Mouse (Mus musculus) kidney, embryonic 15.5 days (tissue): Measurements from ENCODE around the gene Mapk13. TPM values are rescaled to one million over a fixed set of nuclear protein-coding genes. Genes with fewer than 3 reads are reported as not detected.
"Not testable (repeated sequence)": the region's sequence is repeated elsewhere in the genome, so short reads cannot be mapped to it uniquely, and the experiment has no call there.

ENCODE experiments used
- ATAC-seq: fragments of 200-750 bp; cut with Nextera tagmentation; replicated peaks from 2 replicates; pipeline ENCODE4 v1.8.0; 2017; ENCODE audit warnings: moderate TSS enrichment; ENCODE audit not compliant: low FRiP score
- H3K27ac ChIP-seq: fragments of 300-500 bp; sonication (generic); 2 replicates; pipeline ENCODE4 v1.5.1; 2015; ENCODE audit warnings: mild to moderate bottlenecking, inconsistent platforms
- H3K27me3 ChIP-seq: fragments of 300-500 bp; sonication (generic); 2 replicates; pipeline ENCODE4 v1.6.1; 2015; ENCODE audit warnings: inconsistent platforms
- H3K36me3 ChIP-seq: fragments of 300-500 bp; sonication (generic); 2 replicates; pipeline ENCODE4 v1.6.1; 2015; ENCODE audit warnings: inconsistent platforms
- H3K4me1 ChIP-seq: fragments of 300-500 bp; sonication (generic); 2 replicates; pipeline ENCODE4 v1.6.1; 2015; ENCODE audit warnings: inconsistent platforms
- H3K4me2 ChIP-seq: fragments of 300-500 bp; sonication (generic); 2 replicates; pipeline ENCODE4 v1.6.1; 2015; ENCODE audit warnings: moderate library complexity, mild to moderate bottlenecking, inconsistent platforms
- H3K4me3 ChIP-seq: fragments of 300-500 bp; sonication (generic); replicated peaks from 2 replicates; pipeline ENCODE4 v1.5.1; 2015; ENCODE audit warnings: mild to moderate bottlenecking, inconsistent platforms
- H3K9ac ChIP-seq: fragments of 300-500 bp; sonication (generic); 2 replicates; pipeline ENCODE4 v1.6.1; 2015; ENCODE audit warnings: mild to moderate bottlenecking, inconsistent platforms
- H3K9me3 ChIP-seq: fragments of 300-500 bp; sonication (generic); replicated peaks from 2 replicates; pipeline ENCODE4 v1.6.1; 2016; ENCODE audit warnings: inconsistent platforms
- WGBS: fragments of 180-500 bp; shearing (Covaris S2); methylation state at CpG from one replicate; pipeline ENCODE4 v1.1.7; 2015; ENCODE audit warnings: mixed read lengths; 5-methylcytosine and 5-hydroxymethylcytosine counted together
- polyA plus RNA-seq: library from polyadenylated mRNA; unstranded; fragments of >200 nt; fragmentation: Nextera tagmentation; extraction: Ambion mirVana; gene quantifications from 2 replicates; pipeline ENCODE4 v1.2.1, GENCODE M21; 2015

Gene Mapk13
- polyA plus RNA-seq, 1 experiment from 2014 or later: 46.4 TPM

DNA sequence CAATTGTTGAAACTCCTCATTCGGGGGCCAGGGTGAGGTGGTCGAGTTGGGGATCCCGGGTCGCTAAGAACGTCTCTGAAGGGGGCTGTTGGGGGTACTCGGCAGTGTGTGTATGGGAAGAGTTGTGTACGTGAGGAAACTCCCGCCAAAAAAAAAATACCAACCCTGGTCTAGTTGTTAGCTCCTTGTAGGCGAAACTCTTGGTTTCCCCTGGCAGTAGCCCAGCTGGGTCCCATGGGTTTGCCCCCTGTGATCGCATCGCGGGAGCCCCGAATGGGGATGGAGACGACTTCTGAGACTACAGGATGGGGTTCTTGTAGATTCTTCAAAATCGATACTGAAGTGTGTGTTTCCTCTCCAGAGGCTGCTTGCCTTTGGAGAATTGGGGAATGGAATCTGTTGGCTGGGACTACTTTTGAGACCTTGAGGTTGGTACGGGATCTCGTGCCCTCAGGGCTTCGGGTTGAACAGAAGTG, 32.9 kb downstream of the Mapk13 start:
- peak overlapping the region; percentile 33 for H3K27ac ChIP-seq
- no peak; the same call in 1 of the 2 replicates for ATAC-seq
- peaks cover 23% of the 10 kb centered on the region for H3K36me3 ChIP-seq
- peak overlapping the region; percentile 82 for H3K4me3 ChIP-seq
- peak overlapping the region; percentile 78 for H3K4me2 ChIP-seq
- WGBS: 1% methylated on average over 18 of the region's 18 CpGs
- H3K27me3 ChIP-seq: no peaks in the 10 kb centered on the region
- peaks cover 34% of the 10 kb centered on the region for H3K4me1 ChIP-seq
- H3K9me3 ChIP-seq: no peaks in the 10 kb centered on the region
- peak overlapping the region; percentile 64 for H3K9ac ChIP-seq

DNA sequence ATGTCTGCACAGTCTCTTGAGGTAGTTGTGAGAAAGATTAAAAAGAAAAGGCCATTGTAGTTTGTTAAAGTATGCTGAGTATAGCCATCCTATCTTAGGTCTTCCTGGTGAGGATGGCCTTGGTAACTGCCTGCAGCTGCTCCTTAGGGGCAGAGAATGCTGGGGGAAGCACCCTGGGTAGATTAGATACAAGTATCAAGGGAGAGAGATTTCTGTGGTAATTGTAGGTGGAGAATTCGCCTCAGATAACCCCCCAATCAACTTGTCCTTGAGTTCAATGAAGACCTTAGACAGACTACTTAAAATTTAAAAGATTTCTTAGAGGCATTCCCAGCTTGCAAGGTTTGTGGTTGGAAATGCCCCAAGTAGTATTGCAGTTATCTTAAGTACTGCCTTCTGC, 34.2 kb downstream of the Mapk13 start:
- WGBS: 90% methylated on average over 1 of the region's 1 CpGs
- Histone ChIP-seq H3K9ac (no peak overlapping the region), H3K27me3 (no peaks in the 10 kb centered on the region), H3K4me2 (no peak overlapping the region), H3K4me3 (no peak overlapping the region), H3K36me3 (peaks cover 35% of the 10 kb centered on the region), H3K4me1 (peaks cover 34% of the 10 kb centered on the region), H3K9me3 (no peaks in the 10 kb centered on the region), H3K27ac (no peak overlapping the region)
- no peak for ATAC-seq

DNA sequence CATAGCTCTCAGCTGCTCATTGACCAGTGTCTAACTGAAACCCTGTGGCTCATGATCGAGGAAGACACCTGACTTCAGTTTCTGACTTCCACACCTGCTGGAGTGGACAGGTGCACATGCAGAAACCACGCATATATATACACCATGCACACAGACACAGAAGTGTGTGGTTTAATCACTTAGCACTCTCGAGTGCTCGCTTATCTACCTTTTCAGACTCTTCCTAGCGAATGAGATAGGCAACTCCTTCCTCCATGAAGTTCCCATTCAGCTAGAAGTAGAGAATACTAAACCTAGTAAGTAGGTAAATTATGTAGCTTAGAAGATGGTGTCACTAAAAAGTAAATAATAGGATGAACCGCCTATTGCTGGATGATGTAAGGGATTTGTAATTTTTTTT, 35.9 kb downstream of the Mapk13 start:
- H3K4me2 ChIP-seq: no peak overlapping the region
- 93% methylated on average over 6 of the region's 6 CpGs for WGBS
- no peak overlapping the region for H3K4me3 ChIP-seq
- H3K36me3 ChIP-seq: peaks cover 51% of the 10 kb centered on the region
- H3K27ac ChIP-seq: no peak overlapping the region
- ATAC-seq: no peak
- no peaks in the 10 kb centered on the region for H3K9me3 ChIP-seq
- H3K9ac ChIP-seq: no peak overlapping the region
- peaks cover 20% of the 10 kb centered on the region for H3K4me1 ChIP-seq
- H3K27me3 ChIP-seq: no peaks in the 10 kb centered on the region

DNA sequence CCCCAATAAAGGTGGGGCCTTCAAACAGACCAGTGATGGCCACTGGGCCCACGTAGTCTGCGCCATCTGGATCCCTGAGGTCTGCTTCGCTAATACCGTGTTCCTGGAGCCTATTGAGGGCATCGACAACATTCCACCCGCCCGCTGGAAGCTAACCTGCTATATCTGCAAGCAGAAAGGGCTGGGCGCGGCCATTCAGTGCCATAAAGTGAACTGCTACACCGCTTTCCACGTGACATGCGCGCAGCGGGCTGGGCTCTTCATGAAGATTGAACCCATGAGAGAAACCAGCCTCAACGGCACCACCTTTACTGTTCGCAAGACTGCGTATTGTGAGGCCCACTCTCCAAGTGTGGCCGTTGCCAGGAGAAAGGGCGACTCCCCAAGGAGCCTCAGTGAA, 37.7 kb downstream of the Mapk13 start:
- 96% methylated on average over 19 of the region's 19 CpGs for WGBS
- no peak for ATAC-seq
- Histone ChIP-seq H3K9ac (no peak overlapping the region), H3K27ac (no peak overlapping the region), H3K27me3 (no peaks in the 10 kb centered on the region), H3K9me3 (no peaks in the 10 kb centered on the region), H3K4me1 (peaks cover 14% of the 10 kb centered on the region), H3K4me3 (no peak overlapping the region), H3K36me3 (peaks cover 68% of the 10 kb centered on the region), H3K4me2 (no peak overlapping the region)

DNA sequence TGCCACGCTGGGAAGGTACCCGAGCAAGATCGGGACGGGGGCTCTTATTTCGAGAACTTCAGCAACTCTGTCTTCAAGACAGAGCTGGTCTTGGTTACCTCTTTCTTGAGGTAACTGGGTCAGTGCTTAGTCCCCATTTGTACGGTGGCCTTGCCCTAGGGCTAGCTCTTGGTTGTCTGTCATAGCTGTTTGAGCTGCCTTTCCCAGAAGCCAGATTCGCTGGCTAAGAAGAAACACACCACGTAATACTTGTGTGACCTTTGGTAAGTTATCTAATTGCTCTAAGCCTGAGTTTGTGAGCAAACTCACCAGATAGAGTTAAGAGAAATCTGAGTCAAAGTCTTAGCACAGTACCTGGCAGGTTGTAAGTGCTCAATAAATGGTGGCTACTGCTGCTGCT, 39.6 kb downstream of the Mapk13 start:
- no peaks in the 10 kb centered on the region for H3K4me1 ChIP-seq
- no peak for ATAC-seq
- H3K27ac ChIP-seq: no peak overlapping the region
- H3K9me3 ChIP-seq: no peaks in the 10 kb centered on the region
- H3K4me2 ChIP-seq: no peak overlapping the region
- no peak overlapping the region for H3K9ac ChIP-seq
- WGBS: 95% methylated on average over 8 of the region's 8 CpGs
- H3K4me3 ChIP-seq: no peak overlapping the region
- peaks cover 86% of the 10 kb centered on the region for H3K36me3 ChIP-seq
- no peaks in the 10 kb centered on the region for H3K27me3 ChIP-seq

DNA sequence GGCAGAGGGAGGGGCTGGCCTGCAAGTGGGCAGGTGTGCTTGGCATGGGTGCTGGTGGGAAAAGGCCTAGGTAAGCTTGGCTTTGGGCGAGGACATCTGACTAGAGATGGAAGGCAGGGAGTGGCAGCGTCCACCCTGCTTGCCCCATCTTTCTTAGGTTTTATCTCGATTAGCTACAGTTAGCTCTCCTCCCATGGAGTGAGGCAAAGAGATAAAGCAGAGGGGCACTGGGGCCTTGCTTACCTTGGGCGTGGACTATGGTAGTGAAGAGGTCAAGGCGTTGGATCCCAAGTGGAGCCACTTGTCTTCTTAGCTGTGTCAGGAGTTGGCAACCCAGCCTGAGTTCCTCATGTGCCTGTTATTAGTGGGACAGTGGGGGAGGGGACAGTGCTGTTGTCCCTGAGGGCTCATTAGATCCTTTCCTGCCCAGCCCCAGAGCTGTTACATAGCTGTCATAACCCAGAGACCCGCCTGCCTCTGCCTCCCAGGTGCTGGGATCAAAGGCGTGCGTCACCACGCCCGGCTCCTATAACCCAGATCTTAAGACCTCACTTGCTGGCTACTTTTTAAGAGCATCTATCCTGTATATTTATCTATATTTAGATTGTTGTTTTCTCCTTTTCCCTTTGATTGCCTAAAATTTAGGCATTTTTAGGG, 40.2 kb downstream of the Mapk13 start:
- Histone ChIP-seq H3K4me2 (no peak overlapping the region), H3K27ac (no peak overlapping the region), H3K27me3 (no peaks in the 10 kb centered on the region), H3K4me1 (no peaks in the 10 kb centered on the region), H3K9ac (no peak overlapping the region), H3K36me3 (peaks cover 92% of the 10 kb centered on the region), H3K9me3 (no peaks in the 10 kb centered on the region), H3K4me3 (no peak overlapping the region)
- 96% methylated on average over 10 of the region's 10 CpGs for WGBS
- ATAC-seq: 0 out of 2 replicates have a peak, but pooled peaks have one; percentile 33

DNA sequence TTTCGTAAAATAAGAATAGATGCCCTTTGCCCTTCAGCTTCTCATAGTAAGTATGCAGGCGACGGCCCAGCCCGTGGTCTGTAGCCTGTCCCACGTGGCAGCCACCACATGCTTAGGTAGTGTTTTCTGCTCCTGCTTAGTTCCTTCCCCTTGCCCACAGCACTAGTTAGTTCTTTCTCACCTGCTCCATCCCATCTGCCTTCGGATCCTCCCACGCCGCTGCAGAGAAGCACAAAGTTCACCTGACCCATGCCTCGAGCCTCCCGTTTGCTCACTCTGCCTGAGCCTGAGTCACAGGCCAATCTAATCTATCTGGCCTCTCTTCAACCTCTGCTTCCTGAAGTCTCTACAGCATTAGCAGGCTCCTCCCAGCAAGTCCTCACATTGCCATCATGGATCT, 43.2 kb downstream of the Mapk13 start:
- Histone ChIP-seq H3K9me3 (no peaks in the 10 kb centered on the region), H3K4me1 (no peaks in the 10 kb centered on the region), H3K4me2 (no peak overlapping the region), H3K9ac (no peak overlapping the region), H3K27me3 (no peaks in the 10 kb centered on the region), H3K4me3 (no peak overlapping the region), H3K36me3 (peaks cover 95% of the 10 kb centered on the region), H3K27ac (no peak overlapping the region)
- ATAC-seq: no peak
- 92% methylated on average over 10 of the region's 10 CpGs for WGBS

DNA sequence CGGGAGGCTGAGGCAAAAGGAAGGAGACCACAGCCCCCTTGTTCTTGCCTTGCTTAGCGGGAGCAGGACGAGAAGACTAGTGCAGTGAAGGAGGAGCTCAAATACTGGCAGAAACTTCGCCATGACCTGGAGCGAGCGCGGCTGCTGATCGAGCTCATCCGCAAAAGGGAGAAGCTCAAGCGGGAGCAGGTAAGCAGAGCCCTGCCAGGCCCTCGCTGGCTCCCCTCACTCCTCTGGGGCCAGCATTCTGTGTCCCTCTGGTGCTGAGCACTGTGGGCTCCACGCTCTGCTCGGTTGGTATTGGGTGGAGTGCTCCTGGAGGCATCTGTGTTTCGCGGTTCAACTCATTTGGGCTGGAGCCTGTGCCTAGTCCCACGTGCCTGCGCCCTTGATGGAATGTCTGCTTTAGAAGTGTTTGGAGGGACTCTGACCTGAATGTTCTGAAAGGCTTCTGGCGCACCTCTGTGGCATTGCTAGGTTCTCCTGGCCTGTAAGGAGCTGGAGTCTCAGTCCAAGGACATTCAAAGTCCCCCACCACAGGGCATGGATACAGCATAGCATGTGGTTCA, 45.5 kb downstream of the Mapk13 start:
- Histone ChIP-seq H3K4me2 (no peak overlapping the region), H3K4me3 (no peak overlapping the region), H3K9me3 (no peaks in the 10 kb centered on the region), H3K27me3 (no peaks in the 10 kb centered on the region), H3K36me3 (peaks cover 96% of the 10 kb centered on the region), H3K9ac (no peak overlapping the region), H3K27ac (no peak overlapping the region; the same call in 1 of the 2 replicates), H3K4me1 (no peaks in the 10 kb centered on the region)
- WGBS: 86% methylated on average over 18 of the region's 18 CpGs
- ATAC-seq: 0 out of 2 replicates have a peak, but pooled peaks have one; percentile 46

DNA sequence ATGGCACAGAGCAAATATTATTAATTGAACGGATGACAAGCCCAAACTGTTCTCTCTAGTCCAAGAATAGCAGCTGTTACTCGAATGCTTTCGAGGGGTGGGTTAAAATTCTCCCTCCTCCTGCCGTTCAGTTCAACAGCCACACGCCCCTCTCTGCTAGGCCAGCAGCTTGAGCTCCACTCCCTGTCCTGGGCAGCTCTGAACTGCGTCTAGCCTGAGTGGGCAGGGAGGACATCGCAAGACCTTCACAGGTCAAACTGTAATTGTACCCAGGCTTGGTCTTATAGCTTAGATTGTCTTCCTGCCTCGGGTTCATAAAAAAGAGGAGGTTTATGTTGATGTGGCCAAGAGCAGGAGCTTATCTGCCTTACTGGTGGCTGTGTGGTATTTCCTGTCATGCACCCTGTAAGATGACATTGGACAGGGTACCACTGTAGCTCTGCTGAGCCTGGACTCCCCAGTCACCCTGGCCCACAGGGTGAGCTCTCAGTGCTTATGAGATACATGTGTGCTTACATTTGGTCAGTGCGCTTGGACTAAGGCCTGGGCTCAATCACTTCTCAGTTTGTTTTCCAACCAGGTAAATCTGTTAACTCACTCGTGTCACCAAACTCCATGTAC, 46.4 kb downstream of the Mapk13 start:
- H3K36me3 ChIP-seq: peaks cover 96% of the 10 kb centered on the region
- ATAC-seq: no peak
- WGBS: 55% methylated on average over 10 of the region's 10 CpGs

DNA sequence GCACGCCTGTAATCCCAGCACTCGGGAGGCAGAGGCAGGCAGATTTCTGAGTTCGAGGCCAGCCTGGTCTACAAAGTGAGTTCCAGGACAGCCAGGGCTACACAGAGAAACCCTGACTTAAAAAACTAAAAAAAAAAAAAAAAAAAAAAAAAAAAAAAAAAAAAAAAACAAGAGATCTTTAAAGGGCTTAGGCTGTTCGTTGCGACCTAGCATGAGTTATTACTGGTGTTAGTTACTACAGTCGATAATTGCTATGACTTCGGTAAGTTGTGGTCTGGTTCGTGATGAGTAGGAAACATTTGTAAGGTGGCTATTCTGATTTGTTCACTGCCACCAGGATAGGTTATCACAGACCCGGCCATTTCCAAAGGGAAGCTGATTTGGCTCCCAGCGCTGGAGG, 47.2 kb downstream of the Mapk13 start:
- H3K9me3 ChIP-seq, H3K4me3 ChIP-seq, H3K27ac ChIP-seq, H3K4me2 ChIP-seq, H3K4me1 ChIP-seq, H3K9ac ChIP-seq, ATAC-seq, H3K27me3 ChIP-seq: not testable (repeated sequence)
- H3K36me3 ChIP-seq: peaks cover 96% of the 10 kb centered on the region
- WGBS: 89% methylated on average over 10 of the region's 10 CpGs

More for the DNA sequence above, 46.4 kb downstream of the Mapk13 start:
- Histone ChIP-seq H3K27me3 (no peaks in the 10 kb centered on the region), H3K4me2 (no peak overlapping the region), H3K4me1 (no peaks in the 10 kb centered on the region), H3K9me3 (no peaks in the 10 kb centered on the region), H3K4me3 (no peak overlapping the region), H3K27ac (no peak overlapping the region), H3K9ac (no peak overlapping the region)

DNA sequence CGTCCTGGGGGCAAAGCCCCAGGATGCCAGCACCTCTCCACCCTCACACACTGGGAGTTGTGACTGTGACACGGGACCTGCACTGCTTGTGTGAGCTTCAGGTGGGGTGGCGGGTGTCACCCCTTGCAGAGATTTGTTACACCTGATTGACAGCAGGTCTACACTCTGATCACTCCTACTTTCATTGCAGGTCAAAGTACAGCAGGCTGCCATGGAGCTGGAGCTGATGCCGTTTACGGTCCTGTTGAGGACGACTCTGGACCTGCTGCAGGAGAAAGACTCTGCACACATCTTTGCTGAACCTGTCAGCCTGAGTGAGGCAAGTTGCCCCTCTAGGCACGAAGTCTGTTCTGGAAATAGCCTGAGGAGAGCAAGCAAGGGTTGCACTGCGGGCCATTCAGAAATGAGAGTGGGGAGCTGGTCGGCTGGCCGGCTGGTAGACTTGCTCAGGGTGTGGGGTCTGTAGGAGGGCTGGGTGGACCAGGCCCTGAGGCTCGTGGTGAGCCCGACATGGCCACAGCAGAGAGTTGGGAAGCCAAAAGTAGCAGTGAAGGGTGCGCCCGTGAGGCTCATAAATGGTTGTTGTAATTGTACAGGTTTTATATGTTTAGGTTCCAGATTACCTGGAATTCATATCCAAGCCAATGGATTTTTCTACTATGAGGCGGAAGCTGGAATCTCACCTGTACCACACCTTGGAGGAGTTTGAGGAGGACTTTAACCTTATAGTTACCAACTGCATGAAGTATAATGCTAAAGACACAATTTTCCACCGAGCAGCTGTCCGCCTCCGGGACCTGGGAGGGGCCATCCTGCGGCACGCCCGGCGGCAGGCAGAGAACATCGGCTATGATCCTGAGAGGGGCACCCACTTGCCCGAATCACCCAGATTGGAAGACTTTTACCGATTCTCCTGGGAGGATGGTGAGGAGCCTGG, 48.0 kb downstream of the Mapk13 start:
- no peaks in the 10 kb centered on the region for H3K9me3 ChIP-seq
- no peaks in the 10 kb centered on the region for H3K27me3 ChIP-seq
- ATAC-seq: no peak
- no peak overlapping the region for H3K27ac ChIP-seq
- no peak overlapping the region for H3K4me3 ChIP-seq
- no peaks in the 10 kb centered on the region for H3K4me1 ChIP-seq
- 93% methylated on average over 25 of the region's 25 CpGs for WGBS
- no peak overlapping the region for H3K9ac ChIP-seq
- peaks cover 98% of the 10 kb centered on the region for H3K36me3 ChIP-seq
- H3K4me2 ChIP-seq: no peak overlapping the region
